Mouse (Mus musculus) lung, adult 2 months (tissue): Measurements from ENCODE around the gene Olfr1185-ps1. TPM values are rescaled to one million over a fixed set of nuclear protein-coding genes. Genes with fewer than 3 reads are reported as not detected.
"Not testable (repeated sequence)": the region's sequence is repeated elsewhere in the genome, so short reads cannot be mapped to it uniquely, and the experiment has no call there.

Source experiments
- DNase-seq: peaks from one replicate; pipeline ENCODE4 v3.0.0; 2022
- H3K4me1 ChIP-seq: fragments of 200-500 bp; 2 replicates; pipeline ENCODE4 v1.6.1; 2011; ENCODE audit warnings: low read length; ENCODE audit not compliant: control insufficient read depth, insufficient read depth
- H3K4me3 ChIP-seq: fragments of 200-500 bp; replicated peaks from 2 replicates; pipeline ENCODE3; 2011; ENCODE audit warnings: low read depth, mild to moderate bottlenecking, control low read depth, low read length; ENCODE audit errors: extremely low read depth
- CTCF ChIP-seq: fragments of 200-500 bp; IDR thresholded peaks from 2 replicates; pipeline ENCODE4 v1.5.1; 2011; ENCODE audit warnings: mild to moderate bottlenecking, low read length, control low read depth; ENCODE audit not compliant: insufficient read depth
- POLR2A ChIP-seq: fragments of 200-500 bp; IDR thresholded peaks from 2 replicates; pipeline ENCODE4 v1.6.1; 2011; ENCODE audit warnings: low read depth, mild to moderate bottlenecking, control low read depth, low read length, borderline replicate concordance; ENCODE audit errors: extremely low read depth
- WGBS: fragments of 180-500 bp; shearing (Covaris S2); methylation state at CpG from one replicate; pipeline ENCODE4 v1.1.7; 2018; 5-methylcytosine and 5-hydroxymethylcytosine counted together
- polyA plus RNA-seq: library from polyadenylated mRNA; depleted of rRNA; stranded (reverse); fragments of >200 nt; gene quantifications from 2 replicates; pipeline ENCODE4 v1.2.3, GENCODE M21; 2012; rRNA removed

Gene Olfr1185-ps1
- polyA plus RNA-seq = not detected in 2 replicates

DNA sequence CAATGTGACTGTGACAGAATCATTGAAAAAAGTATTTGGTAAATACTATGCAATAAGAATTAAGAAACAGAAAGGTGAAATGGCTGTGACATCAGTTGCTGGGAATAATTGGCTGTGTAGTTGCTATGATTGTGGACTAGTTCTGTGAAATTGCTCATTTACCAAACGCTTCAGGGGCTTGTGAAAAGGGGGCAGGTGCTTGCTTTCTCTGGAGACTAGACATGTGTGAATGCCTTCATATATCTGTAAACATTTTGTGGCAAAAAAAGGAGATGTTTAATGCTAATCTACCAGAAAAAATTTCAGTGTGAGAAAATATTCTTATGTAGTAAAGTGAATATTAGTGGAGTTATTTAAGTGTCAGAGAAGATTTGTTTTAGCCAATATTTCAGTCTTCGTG is at the start of gene Olfr1185-ps1:
Gene Olfr1185-ps1, plus strand, starts transcription at position 301 of the 400 bp plus-strand sequence.
- 56% methylated on average over 2 of the region's 2 CpGs for WGBS

DNA sequence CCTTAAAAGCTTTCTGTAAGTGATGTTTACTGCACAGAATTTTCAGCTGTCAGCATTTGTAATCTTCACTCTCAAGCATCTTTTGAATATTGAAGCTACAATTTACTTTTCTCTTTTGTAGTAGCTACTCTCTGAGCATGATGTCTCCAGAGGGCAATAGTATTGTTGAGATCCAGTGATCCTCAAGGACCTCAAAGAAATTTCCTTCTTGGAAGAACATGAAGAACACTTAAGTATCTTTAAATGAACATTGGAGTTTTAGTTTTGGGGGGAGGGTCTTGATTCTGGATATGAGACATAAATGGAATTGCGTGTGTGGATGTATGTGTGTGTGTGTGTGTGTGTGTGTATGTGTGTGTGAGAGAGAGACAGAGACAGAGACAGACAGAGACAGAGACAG is 44.1 kb upstream of the Olfr1185-ps1 start, which contains the start of gene Gm13757:
Gene Gm13757, minus strand, starts transcription at position 101 of the 400 bp plus-strand sequence.
- no peak for DNase-seq
- TF ChIP-seq POLR2A (no peak), CTCF (no peak)
- no peak within 1 kb of the TSS for H3K4me3 ChIP-seq
- no peaks in the 10 kb centered on the region for H3K4me1 ChIP-seq
- WGBS = 93% methylated on average over 1 of the region's 1 CpGs

More for the DNA sequence above, at the start of gene Olfr1185-ps1:
- H3K4me1 ChIP-seq = no peaks in the 10 kb centered on the region
- TF ChIP-seq CTCF (no peak), POLR2A (no peak)
- H3K4me3 ChIP-seq = no peak within 1 kb of the TSS
- DNase-seq = no peak

DNA sequence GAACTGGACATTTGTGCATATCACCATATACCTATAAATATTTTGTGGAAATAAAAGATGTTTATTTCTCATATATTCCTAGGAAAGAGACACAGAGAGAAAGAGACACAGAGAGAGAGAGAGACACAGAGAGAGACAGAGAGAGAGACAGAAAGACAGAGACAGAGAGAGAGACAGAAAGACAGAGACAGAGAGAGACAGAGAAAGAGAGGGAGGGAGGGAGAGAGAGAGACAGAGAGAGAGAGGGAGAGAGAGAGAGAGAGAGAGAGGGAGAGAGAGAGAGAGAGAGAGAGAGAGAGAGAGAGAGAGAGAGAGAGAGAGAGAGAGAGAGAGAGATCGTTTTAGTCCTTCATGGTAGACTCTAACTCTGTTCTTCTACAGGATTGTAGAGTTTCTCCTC is 38.6 kb upstream of the Olfr1185-ps1 start, which contains the start of gene Olfr1183:
Gene Olfr1183, plus strand, starts transcription at position 301 of the 400 bp plus-strand sequence.
- 87% methylated on average over 1 of the region's 1 CpGs for WGBS
- DNase-seq, H3K4me3 ChIP-seq, H3K4me1 ChIP-seq: not testable (repeated sequence)

DNA sequence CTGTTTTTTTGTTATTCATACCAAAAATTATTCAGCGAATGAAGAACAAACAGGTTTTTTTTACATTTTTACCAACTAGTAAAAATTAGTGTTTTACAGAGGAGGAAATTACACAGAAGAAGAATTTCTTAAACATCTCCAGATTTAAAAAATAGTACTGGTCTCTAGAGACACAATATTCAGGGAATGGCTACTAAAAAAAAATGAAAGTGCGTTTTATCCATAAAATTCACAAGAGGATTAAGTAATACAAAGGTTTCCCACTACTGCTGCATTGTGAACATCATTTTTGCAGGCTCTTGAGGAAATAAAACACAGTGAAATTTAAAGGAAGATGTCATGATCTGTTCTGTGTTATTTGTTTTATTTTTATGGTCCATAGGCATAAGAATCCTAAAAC is 9.8 kb upstream of the Olfr1185-ps1 start, which contains the start of gene Olfr1184:
Gene Olfr1184, plus strand, starts transcription at position 301 of the 400 bp plus-strand sequence.
- no peak for DNase-seq
- TF ChIP-seq CTCF = no peak
- no peak for TF ChIP-seq POLR2A
- WGBS = 79% methylated on average over 2 of the region's 2 CpGs
- Histone ChIP-seq H3K4me1 (no peaks in the 10 kb centered on the region), H3K4me3 (no peak within 1 kb of the TSS)

DNA sequence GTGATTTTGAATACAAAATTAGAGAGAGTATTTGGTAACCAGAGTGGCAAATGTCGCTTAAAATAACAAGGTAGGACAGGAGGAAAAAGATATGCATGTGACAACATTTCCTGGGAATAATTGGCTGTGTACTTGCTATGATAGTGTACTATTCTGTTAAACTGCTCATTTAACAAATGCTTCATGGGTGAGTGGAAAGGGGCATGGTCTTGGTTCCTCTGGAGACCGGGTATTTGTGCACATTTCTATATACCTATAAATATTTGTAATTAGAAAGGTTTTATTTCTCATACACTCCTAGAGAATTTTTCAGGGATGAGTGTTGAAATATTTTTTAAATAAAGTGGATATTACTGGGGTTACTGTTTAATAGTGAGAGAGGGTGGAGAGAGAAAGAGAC is 25.1 kb downstream of the Olfr1185-ps1 start, which contains the start of gene Olfr1186:
Gene Olfr1186, plus strand, starts transcription at position 301 of the 400 bp plus-strand sequence.
- WGBS = 65% methylated on average over 2 of the region's 2 CpGs
- no peak for DNase-seq
- Histone ChIP-seq H3K4me1 (no peaks in the 10 kb centered on the region), H3K4me3 (no peak within 1 kb of the TSS)
- TF ChIP-seq CTCF (no peak), POLR2A (no peak)

DNA sequence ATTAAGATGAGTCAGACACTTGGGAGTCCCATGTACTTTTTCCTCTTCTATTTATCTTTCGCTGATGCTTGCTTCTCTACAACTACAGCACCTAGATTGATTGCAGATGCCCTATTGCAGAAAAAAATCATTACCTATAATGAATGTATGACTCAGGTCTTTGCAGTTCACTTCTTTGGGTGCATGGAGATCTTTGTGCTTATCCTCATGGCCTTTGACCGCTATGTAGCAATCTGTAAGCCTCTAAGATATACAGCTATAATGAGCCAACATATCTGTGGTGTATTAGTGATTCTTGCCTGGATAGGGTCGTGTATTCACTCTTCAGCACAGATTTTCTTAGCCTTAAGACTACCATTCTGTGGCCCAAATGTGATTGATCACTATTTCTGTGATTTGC is 32.6 kb downstream of the Olfr1185-ps1 start:
- DNase-seq = no peak
- TF ChIP-seq POLR2A (no peak), CTCF (no peak)
- Histone ChIP-seq H3K4me1 (no peaks in the 10 kb centered on the region), H3K4me3 (no peak overlapping the region)
- WGBS = 59% methylated on average over 3 of the region's 3 CpGs

Other genes with a start within 250 kb of the Olfr1185-ps1 start
- gene Olfr1173, start 213.4 kb upstream of the Olfr1185-ps1 start, polyA plus RNA-seq = not detected in 2 replicates
- gene Olfr1174-ps, start 178.2 kb upstream of the Olfr1185-ps1 start, polyA plus RNA-seq = not detected in 2 replicates
- gene Olfr1175-ps, start 166.1 kb upstream of the Olfr1185-ps1 start, polyA plus RNA-seq = not detected in 2 replicates
- not detected in 2 replicates for gene Olfr1176, start 156.6 kb upstream of the Olfr1185-ps1 start, polyA plus RNA-seq
- gene Olfr1177-ps, start 146.8 kb upstream of the Olfr1185-ps1 start, polyA plus RNA-seq = not detected in 2 replicates
- not detected in 2 replicates for gene Olfr1178, start 106.3 kb upstream of the Olfr1185-ps1 start, polyA plus RNA-seq
- not detected in 2 replicates for gene Olfr1179, start 86.9 kb upstream of the Olfr1185-ps1 start, polyA plus RNA-seq
- not detected in 2 replicates for gene Olfr1180, start 74.2 kb upstream of the Olfr1185-ps1 start, polyA plus RNA-seq
- gene Olfr1181, start 67.1 kb upstream of the Olfr1185-ps1 start, polyA plus RNA-seq = not detected in 2 replicates
- not detected in 2 replicates for gene Gm13757, start 44.2 kb upstream of the Olfr1185-ps1 start, polyA plus RNA-seq
- not detected in 2 replicates for gene Olfr1183, start 38.5 kb upstream of the Olfr1185-ps1 start, polyA plus RNA-seq
- gene Olfr1184, start 9.7 kb upstream of the Olfr1185-ps1 start, polyA plus RNA-seq = not detected in 2 replicates
- gene Olfr1186, start 25.2 kb downstream of the Olfr1185-ps1 start, polyA plus RNA-seq = not detected in 2 replicates
- gene Olfr1188, start 63.6 kb downstream of the Olfr1185-ps1 start, polyA plus RNA-seq = not detected in 2 replicates
- gene Olfr1189, start 93.1 kb downstream of the Olfr1185-ps1 start, polyA plus RNA-seq = not detected in 2 replicates
- not detected in 2 replicates for gene Olfr1191-ps1, start 147.2 kb downstream of the Olfr1185-ps1 start, polyA plus RNA-seq
- not detected in 2 replicates for gene Olfr1192-ps1, start 155.2 kb downstream of the Olfr1185-ps1 start, polyA plus RNA-seq
- gene Olfr1193, start 182.3 kb downstream of the Olfr1185-ps1 start, polyA plus RNA-seq = not detected in 2 replicates
- gene Olfr1195, start 195.9 kb downstream of the Olfr1185-ps1 start, polyA plus RNA-seq = not detected in 2 replicates
- gene Olfr1196, start 211.3 kb downstream of the Olfr1185-ps1 start, polyA plus RNA-seq = not detected in 2 replicates
- not detected in 2 replicates for gene Olfr1197, start 239.0 kb downstream of the Olfr1185-ps1 start, polyA plus RNA-seq